Mouse (Mus musculus) mature B cell (primary cell): Measurements from ENCODE around the gene Ppp2r1a.

ENCODE experiments used
- in situ Hi-C: fragments of 300-500 bp; cut with MboI; formaldehyde crosslinking; loops from 2 replicates; pipeline ENCODE4 v1.14.3; 2019

Gene Ppp2r1a

DNA sequence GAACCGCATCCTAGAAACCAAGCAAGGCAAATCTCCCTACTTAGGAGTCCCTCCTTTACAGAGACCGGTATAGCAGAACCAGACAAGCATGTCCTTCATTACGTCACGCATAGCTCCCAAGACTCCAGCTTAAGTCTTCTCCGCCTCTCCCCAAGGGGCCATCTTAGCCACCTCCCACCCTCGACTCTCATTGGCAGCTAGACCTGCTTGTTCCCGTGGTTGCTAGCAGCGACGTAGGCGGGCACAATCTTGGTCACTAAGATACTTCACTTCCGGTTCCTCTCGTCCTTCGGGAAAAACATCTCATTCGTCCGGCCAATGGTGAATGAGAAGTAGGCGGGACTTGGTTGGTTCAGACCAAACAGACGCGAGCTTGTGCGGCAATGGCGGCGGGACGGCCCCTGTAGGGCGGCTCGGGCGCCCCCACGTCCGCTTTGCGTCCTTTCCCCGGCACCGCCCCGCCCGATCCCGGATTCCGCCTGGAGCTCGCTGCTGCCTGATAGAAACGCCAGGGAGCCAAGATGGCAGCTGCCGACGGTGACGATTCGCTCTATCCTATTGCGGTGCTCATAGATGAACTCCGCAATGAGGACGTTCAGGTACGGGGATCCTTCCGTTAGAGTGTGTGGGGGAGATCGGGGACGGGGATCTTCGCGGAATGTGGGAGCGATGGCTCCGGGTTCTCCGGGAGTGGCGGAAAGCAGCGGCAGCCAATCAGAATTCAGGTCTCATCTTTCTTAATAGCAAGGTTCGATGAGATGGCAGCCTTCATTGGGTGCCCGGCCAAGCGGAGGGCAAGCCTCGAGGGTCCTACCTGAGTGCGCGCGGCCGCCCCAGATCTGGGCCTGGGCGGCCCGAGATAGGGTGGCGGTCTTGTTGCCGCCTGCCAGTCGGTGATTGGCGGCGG, at the start of gene Ppp2r1a:
Ppp2r1a (plus strand) TSS at position 327 of the 907 bp plus-strand sequence.
- in situ Hi-C loops = loop anchor here (25.0 kb wide), 1 partner anchor 1017 kb away; the partner anchor contains the start of genes Zfp942 and Zfp943

DNA sequence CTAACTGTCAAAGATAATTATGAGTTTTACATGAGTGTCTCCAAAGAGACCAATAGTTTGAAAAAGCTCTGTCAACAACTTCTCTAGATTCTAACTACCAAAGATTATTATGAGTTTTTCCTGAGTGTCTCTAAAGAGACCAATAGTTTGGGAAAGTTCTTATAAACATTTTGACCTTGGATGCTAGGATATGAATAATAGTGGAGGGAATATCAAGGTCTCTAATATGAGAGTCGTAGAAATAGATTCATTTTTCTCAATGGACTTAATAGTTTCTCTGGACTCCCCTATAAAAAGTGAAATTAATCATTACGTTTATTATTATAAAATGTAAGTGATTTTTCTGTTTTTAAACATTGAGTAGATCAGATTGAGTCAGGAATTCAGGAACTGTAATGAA, 40.1 kb upstream of the Ppp2r1a start, which contains the start of gene Vmn1r231:
Vmn1r231 (minus strand) TSS at position 101 of the 400 bp plus-strand sequence.
- in situ Hi-C loops = no loop called here

DNA sequence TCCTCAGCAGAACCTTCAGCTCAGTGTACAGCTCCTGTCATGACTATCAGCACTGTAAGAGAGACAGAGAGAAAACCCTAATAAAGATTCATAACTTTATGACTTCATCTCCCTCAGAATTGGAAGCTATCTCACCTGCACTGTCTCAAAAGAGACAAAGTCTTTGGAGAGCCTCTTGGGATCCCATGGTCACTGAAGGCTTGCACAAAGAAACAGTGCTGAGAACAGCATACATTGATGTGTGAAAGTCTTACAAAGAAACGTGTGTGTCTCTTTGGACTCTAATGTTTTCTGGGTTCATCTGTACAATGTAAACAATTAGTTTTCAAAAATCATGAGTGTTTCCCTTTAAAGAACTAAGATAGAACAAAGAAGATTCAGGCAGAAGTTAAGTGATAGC, 25.5 kb upstream of the Ppp2r1a start, which contains the start of gene Vmn1r232:
Vmn1r232 (minus strand) TSS at position 101 of the 400 bp plus-strand sequence.
- in situ Hi-C loops = no loop called here

DNA sequence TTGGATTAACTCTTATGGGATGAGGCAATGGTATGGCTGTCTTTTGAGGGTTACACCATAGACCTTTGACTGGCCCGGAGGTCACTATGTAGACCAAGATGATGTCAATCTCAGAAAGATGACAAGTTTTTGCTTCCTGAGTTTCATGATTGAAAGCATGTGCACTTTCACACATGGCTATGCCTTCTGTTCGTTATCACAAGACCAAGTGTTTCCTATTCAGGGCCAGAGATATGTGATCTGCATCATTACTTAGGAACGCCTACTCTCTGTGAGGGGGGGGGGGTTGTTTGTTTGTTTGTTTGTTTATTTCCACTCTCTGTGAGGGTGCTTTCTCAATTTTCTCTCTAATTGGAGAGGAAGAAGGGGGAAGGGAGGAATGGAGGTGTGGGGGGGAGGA, 885 bp upstream of the Ppp2r1a start:
- in situ Hi-C loops = loop anchor here (25.0 kb wide), 1 partner anchor 1018 kb away; the partner anchor contains the start of genes Zfp942 and Zfp943

DNA sequence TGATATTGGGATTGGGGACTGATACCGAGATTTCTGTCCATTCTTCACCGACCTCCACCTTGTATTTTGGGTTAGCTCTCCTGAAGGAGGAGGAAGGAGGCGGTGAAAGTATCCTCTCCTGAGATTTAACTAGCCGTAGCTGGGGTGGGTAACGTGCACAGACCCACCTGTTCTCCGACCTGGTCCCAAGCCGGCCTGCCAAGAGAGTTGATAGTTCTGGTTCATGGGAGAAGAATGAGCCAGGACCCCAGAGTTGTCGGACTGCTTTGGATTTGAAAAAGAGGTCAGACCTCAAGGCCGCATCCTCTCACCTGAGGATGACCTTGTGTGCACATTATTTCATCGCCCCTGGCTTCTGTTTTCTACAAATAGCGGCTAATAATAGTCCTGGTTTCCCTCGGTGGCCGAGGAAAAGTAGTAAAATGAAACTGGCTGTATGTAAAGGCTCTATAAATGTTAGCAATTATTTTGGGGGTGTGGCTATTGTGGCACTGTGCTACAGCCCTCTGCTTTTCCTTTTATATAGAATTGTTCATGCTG, 985 bp downstream of the Ppp2r1a start:
- in situ Hi-C loops = loop anchor here (25.0 kb wide), 1 partner anchor 1016 kb away; the partner anchor contains the start of genes Zfp942 and Zfp943

DNA sequence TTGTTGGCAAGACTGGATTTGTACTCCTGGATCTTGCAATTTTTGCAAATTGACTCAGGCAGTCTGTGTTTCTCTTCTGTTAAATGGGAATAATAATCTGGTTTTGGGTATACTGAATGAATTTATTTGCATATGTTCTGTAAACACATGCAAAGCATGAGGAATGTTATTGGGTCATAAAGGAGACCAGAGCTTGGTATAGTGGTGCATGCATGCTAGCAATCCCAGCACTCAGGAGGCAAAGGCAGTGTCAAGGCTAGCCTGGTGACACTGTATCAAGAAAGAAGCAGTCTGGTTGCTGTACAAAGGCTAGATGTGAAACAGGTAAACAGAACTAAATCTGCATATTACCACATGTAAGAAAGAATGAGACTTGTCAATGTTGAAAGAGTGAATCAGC, 1.5 kb downstream of the Ppp2r1a start:
- in situ Hi-C loops = loop anchor here (25.0 kb wide), 1 partner anchor 1016 kb away; the partner anchor contains the start of genes Zfp942 and Zfp943

DNA sequence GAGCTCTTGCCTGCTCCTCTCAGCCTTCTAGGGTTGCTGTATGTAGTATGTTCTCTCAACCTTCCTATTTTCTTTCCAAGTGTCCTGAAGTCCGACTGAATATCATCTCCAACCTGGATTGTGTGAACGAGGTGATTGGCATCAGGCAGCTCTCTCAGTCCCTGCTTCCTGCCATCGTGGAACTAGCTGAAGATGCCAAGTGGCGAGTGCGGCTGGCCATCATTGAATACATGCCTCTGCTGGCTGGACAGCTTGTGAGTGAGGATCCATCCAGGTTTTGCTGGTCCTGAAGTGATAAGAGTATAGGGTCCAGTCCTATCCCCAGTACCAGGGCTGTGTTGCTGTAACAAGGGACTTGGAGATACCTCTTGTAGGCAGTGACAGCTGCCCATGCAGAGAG, 15.3 kb downstream of the Ppp2r1a start:
- in situ Hi-C loops = no loop called here

DNA sequence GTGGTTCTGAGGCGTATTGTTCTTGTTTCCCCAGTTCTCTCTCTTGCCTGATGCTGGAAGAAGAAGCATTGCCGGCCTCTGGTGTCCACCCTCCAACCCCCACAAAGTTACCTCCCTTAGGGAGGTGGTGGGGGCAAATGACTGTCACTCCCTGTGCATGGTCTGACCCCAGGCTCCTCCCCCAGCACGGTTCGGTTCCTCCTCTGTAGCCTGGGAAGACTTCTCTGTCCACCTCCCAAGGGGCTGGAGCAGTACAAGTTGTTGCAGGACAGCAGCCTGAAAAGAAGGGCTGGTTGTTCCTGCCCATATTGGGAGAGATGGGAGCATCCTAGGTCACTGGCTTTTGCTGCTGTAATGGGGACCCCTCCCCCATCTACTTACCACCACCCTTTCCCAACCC, 20.3 kb downstream of the Ppp2r1a start:
- in situ Hi-C loops = no loop called here

DNA sequence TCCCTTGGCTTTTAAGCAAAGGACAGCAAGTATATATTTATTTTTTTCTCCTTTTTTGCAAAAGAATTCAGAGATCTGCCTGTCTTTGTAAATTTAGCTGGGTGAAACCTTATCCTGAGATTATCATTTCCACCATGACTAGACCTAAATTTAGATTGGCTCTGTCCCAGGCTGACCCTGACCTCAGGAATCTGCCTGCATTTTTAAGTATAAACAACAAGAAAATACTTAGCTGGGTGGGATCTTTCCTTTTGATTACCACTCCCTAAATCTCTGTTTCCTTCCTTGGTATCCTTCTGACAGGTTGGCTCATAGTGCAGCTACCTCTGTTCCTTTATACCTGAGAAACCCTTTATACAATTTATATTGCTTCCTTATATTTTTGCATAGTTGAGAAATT, 21.6 kb downstream of the Ppp2r1a start:
- in situ Hi-C loops = no loop called here

DNA sequence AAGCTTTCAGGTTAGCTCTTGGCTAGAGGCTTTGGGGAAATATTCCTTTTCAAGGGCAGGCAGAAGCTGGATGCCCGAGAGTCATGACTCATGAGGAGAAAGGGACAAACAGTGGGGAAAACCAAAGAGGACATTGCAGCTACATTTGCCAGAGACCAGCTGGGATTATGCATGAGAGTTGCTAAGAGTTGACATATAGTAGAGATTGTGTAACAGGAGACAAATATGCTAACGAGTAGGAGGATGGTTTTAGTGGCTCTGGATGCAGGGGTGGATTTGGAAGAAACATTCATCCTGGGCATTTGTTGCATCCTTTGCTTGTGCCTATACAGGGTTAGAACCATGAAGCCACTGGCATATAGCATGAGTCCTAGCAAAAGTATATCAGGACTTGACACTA, 48.6 kb downstream of the Ppp2r1a start:
- in situ Hi-C loops = no loop called here

DNA sequence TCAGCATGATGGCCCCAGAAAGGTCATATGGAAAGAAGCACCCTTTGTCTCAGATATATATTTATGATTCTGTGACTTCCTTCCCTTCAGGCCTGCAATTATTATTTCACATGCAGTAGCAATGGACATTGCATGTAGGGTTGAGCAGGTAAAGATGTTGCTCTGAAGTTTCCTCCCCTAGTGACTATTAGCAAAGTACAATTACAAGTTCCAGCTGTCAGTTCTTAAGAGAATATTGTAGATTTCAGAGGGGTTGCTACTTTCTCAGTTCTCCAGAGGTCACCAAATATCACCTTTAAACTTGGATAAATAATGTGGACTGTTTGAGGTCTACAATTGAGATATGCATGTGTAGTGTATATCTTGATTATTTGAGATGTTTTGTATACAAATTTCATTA, 51.3 kb downstream of the Ppp2r1a start, which contains the start of gene Vmn1r233:
Vmn1r233 (minus strand) TSS at position 101 of the 400 bp plus-strand sequence.
- in situ Hi-C loops = no loop called here

DNA sequence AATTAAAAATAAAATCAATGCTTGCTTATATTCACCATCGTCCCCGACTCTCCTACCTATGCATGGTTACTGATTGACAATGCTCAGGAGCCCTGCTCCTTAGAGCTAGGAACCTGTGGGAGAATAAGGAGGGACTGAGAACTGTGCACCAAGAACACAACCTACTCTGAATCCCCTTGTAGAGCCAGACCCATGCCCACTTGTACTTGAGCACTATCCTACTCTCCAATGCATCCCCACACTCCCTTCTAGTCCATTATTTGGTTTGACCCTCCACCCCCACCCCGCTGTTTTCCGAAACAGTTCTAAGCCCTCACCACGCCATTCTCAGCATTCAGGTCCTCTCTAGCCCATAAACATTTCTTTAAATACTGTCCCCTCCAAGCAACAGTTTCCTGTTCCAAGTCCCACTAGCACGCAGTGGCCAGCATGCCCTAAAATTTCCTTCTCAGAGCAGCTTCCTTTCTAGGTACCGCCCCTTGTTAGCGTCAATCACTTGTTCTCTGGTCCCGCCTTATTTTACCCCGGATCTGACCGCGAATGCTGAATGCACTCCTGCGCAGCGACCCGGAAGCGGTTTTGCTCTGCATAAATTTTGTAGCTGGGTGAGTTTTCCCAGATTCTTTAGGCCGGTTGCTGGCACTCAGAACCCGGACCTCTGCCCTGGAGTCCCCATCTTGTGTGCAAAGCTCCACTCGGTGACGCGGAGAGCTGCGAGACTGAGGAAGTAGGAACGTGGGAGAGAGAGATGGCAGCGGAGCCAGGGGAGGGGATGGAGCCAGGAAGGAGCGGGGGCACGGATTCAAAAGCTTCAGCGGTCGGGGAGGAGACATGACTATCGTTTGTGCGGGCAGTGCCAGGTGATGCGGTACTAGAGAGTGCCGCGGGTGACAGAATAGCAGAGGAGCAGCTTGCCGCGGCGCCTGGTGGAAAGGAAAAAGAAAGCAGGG, 63.5 kb downstream of the Ppp2r1a start, which contains the start of gene Zfp160:
Zfp160 (plus strand) TSS at position 522 of the 950 bp plus-strand sequence.
- in situ Hi-C loops = no loop called here

DNA sequence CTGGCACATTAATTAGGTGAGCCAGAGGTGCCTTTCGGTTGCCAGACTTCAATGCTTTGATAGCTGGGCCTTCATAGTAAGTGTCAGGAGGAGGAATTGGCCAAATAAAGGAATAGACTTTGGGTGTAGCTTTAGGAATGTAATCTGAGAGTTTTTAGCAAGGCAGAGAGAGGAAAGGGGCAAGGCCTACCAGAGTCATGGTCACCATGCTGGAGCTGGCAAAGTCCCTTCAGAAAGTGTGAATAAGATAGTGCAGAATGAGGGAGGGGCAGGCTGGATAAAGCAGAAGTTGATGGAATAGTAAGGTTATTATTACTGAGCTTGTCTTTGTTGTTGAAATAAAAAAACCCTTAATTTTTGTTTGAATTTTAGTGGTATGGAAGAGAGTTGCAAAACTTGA, 64.6 kb downstream of the Ppp2r1a start:
- in situ Hi-C loops = no loop called here
